Mouse (Mus musculus) neural tube, embryonic 15.5 days (tissue): ENCODE results near the gene Gm13089. TPM values are rescaled to one million over a fixed set of nuclear protein-coding genes. Genes with fewer than 3 reads are reported as not detected.
"Not testable (repeated sequence)": the region's sequence is repeated elsewhere in the genome, so short reads cannot be mapped to it uniquely, and the experiment has no call there.

Experiments used
- ATAC-seq: fragments of 200-750 bp; cut with Nextera tagmentation; 2 replicates; pipeline ENCODE4 v1.8.0; 2017; ENCODE audit warnings: mild to moderate bottlenecking, moderate TSS enrichment, moderate library complexity; ENCODE audit not compliant: low FRiP score
- H3K27ac ChIP-seq: fragments of 300-500 bp; sonication (generic); replicated peaks from 2 replicates; pipeline ENCODE4 v1.5.1; 2015; ENCODE audit warnings: mild to moderate bottlenecking, inconsistent platforms
- H3K27me3 ChIP-seq: fragments of 300-500 bp; sonication (generic); replicated peaks from 2 replicates; pipeline ENCODE4 v1.6.1; 2015; ENCODE audit warnings: inconsistent platforms
- H3K36me3 ChIP-seq: fragments of 300-500 bp; sonication (generic); 2 replicates; pipeline ENCODE4 v1.6.1; 2015; ENCODE audit warnings: inconsistent platforms
- H3K4me1 ChIP-seq: fragments of 300-500 bp; sonication (generic); 2 replicates; pipeline ENCODE4 v1.6.1; 2015; ENCODE audit warnings: inconsistent platforms
- H3K4me2 ChIP-seq: fragments of 300-500 bp; sonication (generic); 2 replicates; pipeline ENCODE4 v1.6.1; 2015; ENCODE audit warnings: inconsistent platforms, mild to moderate bottlenecking, moderate library complexity
- H3K4me3 ChIP-seq: fragments of 300-500 bp; sonication (generic); replicated peaks from 2 replicates; pipeline ENCODE4 v1.5.1; 2015; ENCODE audit warnings: mild to moderate bottlenecking, inconsistent platforms
- H3K9ac ChIP-seq: fragments of 300-500 bp; sonication (generic); replicated peaks from 2 replicates; pipeline ENCODE4 v1.6.1; 2015; ENCODE audit warnings: mild to moderate bottlenecking, inconsistent platforms
- H3K9me3 ChIP-seq: fragments of 300-500 bp; sonication (generic); replicated peaks from 2 replicates; pipeline ENCODE4 v1.6.1; 2016; ENCODE audit warnings: inconsistent platforms
- WGBS: fragments of 180-500 bp; shearing (Covaris S2); methylation state at CpG from one replicate; pipeline ENCODE4 v1.1.7; 2015; ENCODE audit warnings: mixed read lengths; 5-methylcytosine and 5-hydroxymethylcytosine counted together
- polyA plus RNA-seq: library from polyadenylated mRNA; unstranded; fragments of >200 nt; fragmentation: Nextera tagmentation; extraction: Ambion mirVana; gene quantifications from 2 replicates; pipeline ENCODE4 v1.2.1, GENCODE M21; 2015

Gm13089 gene
- not detected in 2 replicates for polyA plus RNA-seq

DNA sequence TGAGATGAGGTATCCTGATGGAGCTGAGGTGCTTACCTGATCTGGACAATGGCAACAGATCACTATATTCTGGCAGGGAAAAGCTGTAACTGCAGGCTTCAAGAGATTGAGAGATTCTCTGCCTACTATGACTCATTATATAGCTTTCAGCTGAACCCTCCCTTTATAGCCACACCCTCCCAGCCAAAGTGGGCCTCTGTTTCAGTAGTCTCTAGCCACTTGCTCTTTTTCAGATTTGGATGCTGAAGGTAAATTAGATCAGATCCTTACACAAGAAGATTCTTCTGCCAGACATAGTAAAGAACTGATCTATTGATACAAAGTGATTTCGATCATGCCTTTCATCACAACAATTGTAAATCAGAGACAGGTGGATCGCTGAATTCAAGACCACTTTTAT is at the start of gene Gm13089:
TSS of gene Gm13089 (minus strand) at position 101 of the 400 bp plus-strand sequence.
- H3K4me2 ChIP-seq, result no peak within 1 kb of the TSS
- H3K4me3 ChIP-seq, result no peak within 1 kb of the TSS
- H3K27me3 ChIP-seq, result no peaks in the 10 kb centered on the region
- no peaks in the 10 kb centered on the region for H3K4me1 ChIP-seq
- no peaks in the 10 kb centered on the region for H3K36me3 ChIP-seq
- no peak within 1 kb of the TSS for H3K27ac ChIP-seq
- ATAC-seq, result no peak
- H3K9ac ChIP-seq, result no peak within 1 kb of the TSS
- peaks cover 12% of the 10 kb centered on the region for H3K9me3 ChIP-seq
- WGBS, result 92% methylated on average over 2 of the region's 2 CpGs

DNA sequence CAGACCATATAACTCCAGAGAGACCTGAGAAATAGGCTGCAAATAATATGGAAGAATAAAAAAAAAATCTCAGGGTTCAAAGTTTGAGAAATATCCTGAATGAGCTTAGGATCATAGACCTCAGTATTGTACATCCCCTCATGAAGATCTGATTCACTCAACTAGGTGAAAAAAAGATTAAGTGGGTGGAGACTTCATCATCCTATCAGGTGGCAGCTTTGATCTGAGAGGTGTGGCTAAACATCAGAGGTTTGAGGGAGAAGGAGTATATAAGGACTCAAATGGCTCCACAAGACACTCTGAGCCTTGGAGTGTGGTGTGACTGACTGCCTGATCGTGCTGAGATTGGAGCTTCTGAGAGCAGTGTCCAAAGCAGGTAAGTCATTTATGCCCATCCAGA is 16.6 kb upstream of the Gm13089 start, which contains the start of gene Gm13078:
TSS of gene Gm13078 (plus strand) at position 301 of the 400 bp plus-strand sequence.
- Histone ChIP-seq H3K4me2 (no peak within 1 kb of the TSS), H3K27me3 (no peaks in the 10 kb centered on the region), H3K27ac (no peak within 1 kb of the TSS), H3K9me3 (peaks cover 19% of the 10 kb centered on the region; the same call in 1 of the 2 replicates), H3K4me1 (no peaks in the 10 kb centered on the region), H3K9ac (no peak within 1 kb of the TSS), H3K36me3 (no peaks in the 10 kb centered on the region), H3K4me3 (no peak within 1 kb of the TSS)
- no peak for ATAC-seq
- 94% methylated on average over 1 of the region's 1 CpGs for WGBS

DNA sequence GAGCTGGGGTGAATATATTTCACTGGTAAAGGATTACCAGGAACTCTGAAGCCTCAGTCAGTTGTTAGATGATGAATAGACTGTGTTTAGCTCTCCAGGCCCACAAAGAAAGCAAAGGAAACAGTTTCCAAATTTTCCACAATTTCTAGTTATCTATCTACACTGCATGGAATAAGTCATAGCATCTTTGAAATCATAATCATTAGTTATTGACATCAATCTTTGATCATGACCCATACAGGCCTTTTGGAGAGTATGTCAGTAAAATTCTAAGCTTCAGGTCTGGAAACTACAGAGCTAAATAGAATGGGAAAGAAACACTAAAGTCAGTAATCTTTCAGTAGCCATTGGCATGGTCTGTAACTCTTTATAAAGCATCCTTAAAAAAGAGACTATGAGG is 45.4 kb downstream of the Gm13089 start, which contains the start of gene Gm13088:
TSS of gene Gm13088 (minus strand) at position 101 of the 400 bp plus-strand sequence.
- ATAC-seq, H3K36me3 ChIP-seq, H3K27me3 ChIP-seq, H3K4me1 ChIP-seq, H3K4me2 ChIP-seq, H3K9ac ChIP-seq, H3K9me3 ChIP-seq, H3K27ac ChIP-seq, H3K4me3 ChIP-seq: not testable (repeated sequence)

Other genes starting within 250 kb of the Gm13089 start
- gene Gm13043, start 191.4 kb downstream of the Gm13089 start, polyA plus RNA-seq, result not detected in 2 replicates
- not detected in 2 replicates for gene Gm13040, start 166.8 kb downstream of the Gm13089 start, polyA plus RNA-seq
- gene BC080695, start 151.0 kb downstream of the Gm13089 start, polyA plus RNA-seq, result not detected in 2 replicates
- not detected in 2 replicates for gene Gm13057, start 151.0 kb downstream of the Gm13089 start, polyA plus RNA-seq
- gene Gm13083, start 87.7 kb downstream of the Gm13089 start, polyA plus RNA-seq, result not detected in 2 replicates
- gene Gm13088, start 45.5 kb downstream of the Gm13089 start, polyA plus RNA-seq, result not detected in 2 replicates
- not detected in 2 replicates for gene Gm13078, start 16.7 kb upstream of the Gm13089 start, polyA plus RNA-seq
- gene Gm13023, start 86.6 kb upstream of the Gm13089 start, polyA plus RNA-seq, result not detected in 2 replicates
- not detected in 2 replicates for gene Gm13084, start 113.4 kb upstream of the Gm13089 start, polyA plus RNA-seq
- not detected in 2 replicates for gene Gm13103, start 143.8 kb upstream of the Gm13089 start, polyA plus RNA-seq
- not detected in 2 replicates for gene Pramef6, start 197.7 kb upstream of the Gm13089 start, polyA plus RNA-seq
- gene Pramef25, start 248.3 kb upstream of the Gm13089 start, polyA plus RNA-seq, result not detected in 2 replicates